Mouse (Mus musculus): Measurements from ENCODE around the gene Crebbp. TPM values are rescaled to one million over a fixed set of nuclear protein-coding genes. Genes with fewer than 3 reads are reported as not detected.
A peak's percentile ranks its signal among the peaks of the same experiment; 100 is the strongest.
"Not testable (repeated sequence)": the region's sequence is repeated elsewhere in the genome, so short reads cannot be mapped to it uniquely, and the experiment has no call there.

Crebbp gene
- polyA plus RNA-seq, 2 experiments from 2014 or later = 77.5 to 84.9 TPM

- no peak for ATAC-seq
Observed at GRCm38 (mm10) chr16:4153121-4153520, 60.7 kb downstream of the Crebbp start.

- no peak for ATAC-seq
Observed at GRCm38 (mm10) chr16:4138541-4138940, 75.3 kb downstream of the Crebbp start.

GRCm38 (mm10) chr16:4133754-4134153, 80.0 kb downstream of the Crebbp start:
- no peak for ATAC-seq

- no peak for ATAC-seq
Observed at GRCm38 (mm10) chr16:4128894-4129293, 84.9 kb downstream of the Crebbp start.

GRCm38 (mm10) chr16:4117072-4117471, 96.7 kb downstream of the Crebbp start:
- ATAC-seq = no peak

GRCm38 (mm10) chr16:4100374-4100773, 113.4 kb downstream of the Crebbp start:
- ATAC-seq = no peak

GRCm38 (mm10) chr16:4097521-4097920, 116.3 kb downstream of the Crebbp start:
- no peak for ATAC-seq

GRCm38 (mm10) chr16:4096898-4097297, 116.9 kb downstream of the Crebbp start:
- no peak for ATAC-seq

- no peak for ATAC-seq
Observed at GRCm38 (mm10) chr16:4096141-4096540, 117.7 kb downstream of the Crebbp start.

- ATAC-seq = no peak
Observed at GRCm38 (mm10) chr16:4087214-4087913, 126.4 kb downstream of the Crebbp start.

GRCm38 (mm10) chr16:4085851-4086387, 127.9 kb downstream of the Crebbp start:
- ATAC-seq = no peak

GRCm38 (mm10) chr16:4085051-4085450, 128.7 kb downstream of the Crebbp start:
- no peak for ATAC-seq

GRCm38 (mm10) chr16:4080419-4080818, 133.4 kb downstream of the Crebbp start:
- not testable (repeated sequence) for ATAC-seq

- ATAC-seq = no peak
Observed at GRCm38 (mm10) chr16:4079656-4080055, 134.1 kb downstream of the Crebbp start.

GRCm38 (mm10) chr16:4078302-4078701, 135.5 kb downstream of the Crebbp start:
- ATAC-seq = not testable (repeated sequence)

GRCm38 (mm10) chr16:4077384-4078061, 136.3 kb downstream of the Crebbp start, which contains the start of gene Trap1:
Gene Trap1, minus strand, starts transcription at chr16:4077827.
- ATAC-seq = peak; percentile 96

GRCm38 (mm10) chr16:4074836-4075235, 139.0 kb downstream of the Crebbp start:
- ATAC-seq = no peak

GRCm38 (mm10) chr16:4074297-4074696, 139.5 kb downstream of the Crebbp start:
- ATAC-seq = no peak

GRCm38 (mm10) chr16:4068588-4068987, 145.2 kb downstream of the Crebbp start:
- peak; percentile 60 for ATAC-seq

- no peak for ATAC-seq
Observed at GRCm38 (mm10) chr16:4064945-4065344, 148.9 kb downstream of the Crebbp start.

GRCm38 (mm10) chr16:4053811-4054210, 160.0 kb downstream of the Crebbp start:
- ATAC-seq = no peak

GRCm38 (mm10) chr16:4052601-4053000, 161.2 kb downstream of the Crebbp start:
- ATAC-seq = no peak

- ATAC-seq = no peak
Observed at GRCm38 (mm10) chr16:4045524-4045923, 168.3 kb downstream of the Crebbp start.

GRCm38 (mm10) chr16:4044093-4044492, 169.7 kb downstream of the Crebbp start:
- ATAC-seq = no peak
